Mouse (Mus musculus): ENCODE measurements around the gene Dglucy. TPM values are rescaled to one million over a fixed set of nuclear protein-coding genes. Genes with fewer than 3 reads are reported as not detected.
A peak's percentile ranks its signal among the peaks of the same experiment; 100 is the strongest.

Gene Dglucy
- polyA plus RNA-seq, 1 experiment from 2014 or later: 0.57 TPM

GRCm38 (mm10) chr12:100775291-100775690 lies 3.6 kb upstream of the Dglucy start:
- Histone ChIP-seq H3K27me3 (ENCODE audit: control insufficient read depth, insufficient read depth, low read length) (no peaks in the 10 kb centered on the region), H3K4me2 (replicated peaks; ENCODE audit: low read depth, low read length) (no peak overlapping the region), H3K9ac (ENCODE audit: low read depth, low read length) (no peak overlapping the region), H3K27ac (ENCODE audit: low read depth, low read length) (no peak overlapping the region), H3K4me1 (replicated peaks; ENCODE audit: control insufficient read depth, insufficient read depth, low read length) (0 out of 2 replicates have a peak, but pooled peaks cover 3% of the 10 kb centered on the region), H3K9me3 (ENCODE audit: control insufficient read depth, low read length) (no peaks in the 10 kb centered on the region), H3K36me3 (ENCODE audit: control insufficient read depth, insufficient read depth, low read length) (no peaks in the 10 kb centered on the region), H3K4me3 (ENCODE audit: low read depth, low read length) (no peak overlapping the region)
- DNase-seq (ENCODE audit: low spot score): no peak
- no peak for ATAC-seq (ENCODE audit: low FRiP score)

- H3K4me3 ChIP-seq (ENCODE audit: low read depth, low read length): no peak overlapping the region
- no peak for DNase-seq (ENCODE audit: low spot score)
- H3K36me3 ChIP-seq (ENCODE audit: control insufficient read depth, insufficient read depth, low read length): no peaks in the 10 kb centered on the region
- no peaks in the 10 kb centered on the region for H3K9me3 ChIP-seq (ENCODE audit: control insufficient read depth, low read length)
- 93% methylated on average over 8 of the region's 8 CpGs for WGBS
- no peak for ATAC-seq (ENCODE audit: low FRiP score)
- no peaks in the 10 kb centered on the region for H3K27me3 ChIP-seq (ENCODE audit: control insufficient read depth, insufficient read depth, low read length)
- no peak overlapping the region for H3K27ac ChIP-seq (ENCODE audit: low read depth, low read length)
- H3K9ac ChIP-seq (ENCODE audit: low read depth, low read length): no peak overlapping the region
- 0 out of 2 replicates have a peak, but pooled peaks cover 3% of the 10 kb centered on the region for H3K4me1 ChIP-seq (replicated peaks; ENCODE audit: control insufficient read depth, insufficient read depth, low read length)
- H3K4me2 ChIP-seq (replicated peaks; ENCODE audit: low read depth, low read length): no peak overlapping the region
Observed at GRCm38 (mm10) chr12:100775911-100776581, 2.8 kb upstream of the Dglucy start.

- Histone ChIP-seq H3K9ac (ENCODE audit: low read depth, low read length) (no peak overlapping the region), H3K4me3 (ENCODE audit: low read depth, low read length) (no peak overlapping the region), H3K36me3 (ENCODE audit: control insufficient read depth, insufficient read depth, low read length) (no peaks in the 10 kb centered on the region), H3K4me1 (replicated peaks; ENCODE audit: control insufficient read depth, insufficient read depth, low read length) (0 out of 2 replicates have a peak, but pooled peaks cover 3% of the 10 kb centered on the region), H3K27me3 (ENCODE audit: control insufficient read depth, insufficient read depth, low read length) (no peaks in the 10 kb centered on the region), H3K9me3 (ENCODE audit: control insufficient read depth, low read length) (no peaks in the 10 kb centered on the region), H3K27ac (ENCODE audit: low read depth, low read length) (no peak overlapping the region), H3K4me2 (replicated peaks; ENCODE audit: low read depth, low read length) (no peak overlapping the region)
- 95% methylated on average over 6 of the region's 6 CpGs for WGBS
- DNase-seq (ENCODE audit: low spot score) (no peak), ATAC-seq (ENCODE audit: low FRiP score) (no peak)
Observed at GRCm38 (mm10) chr12:100776991-100777390, 1.9 kb upstream of the Dglucy start.

- H3K4me2 ChIP-seq (replicated peaks; ENCODE audit: low read depth, low read length): no peak overlapping the region; the same call in 1 of the 2 replicates
- H3K4me1 ChIP-seq (replicated peaks; ENCODE audit: control insufficient read depth, insufficient read depth, low read length): 0 out of 2 replicates have a peak, but pooled peaks cover 3% of the 10 kb centered on the region
- no peak overlapping the region for H3K9ac ChIP-seq (ENCODE audit: low read depth, low read length)
- H3K27ac ChIP-seq (ENCODE audit: low read depth, low read length): peak overlapping the region; percentile 47; the same call in 1 of the 2 replicates
- no peaks in the 10 kb centered on the region for H3K9me3 ChIP-seq (ENCODE audit: control insufficient read depth, low read length)
- no peaks in the 10 kb centered on the region for H3K36me3 ChIP-seq (ENCODE audit: control insufficient read depth, insufficient read depth, low read length)
- ATAC-seq (ENCODE audit: low FRiP score) (no peak), DNase-seq (ENCODE audit: low spot score) (no peak)
- 82% methylated on average over 10 of the region's 10 CpGs for WGBS
- H3K4me3 ChIP-seq (ENCODE audit: low read depth, low read length): no peak overlapping the region
- H3K27me3 ChIP-seq (ENCODE audit: control insufficient read depth, insufficient read depth, low read length): no peaks in the 10 kb centered on the region
Observed at GRCm38 (mm10) chr12:100778276-100778933, 452 bp upstream of the Dglucy start.

GRCm38 (mm10) chr12:100780416-100780815 lies 1.6 kb downstream of the Dglucy start:
- H3K9me3 ChIP-seq (ENCODE audit: control insufficient read depth, low read length): no peaks in the 10 kb centered on the region
- DNase-seq (ENCODE audit: low spot score) (no peak), ATAC-seq (ENCODE audit: low FRiP score) (no peak)
- H3K4me1 ChIP-seq (replicated peaks; ENCODE audit: control insufficient read depth, insufficient read depth, low read length): 0 out of 2 replicates have a peak, but pooled peaks cover 3% of the 10 kb centered on the region
- H3K9ac ChIP-seq (ENCODE audit: low read depth, low read length): no peak overlapping the region
- no peaks in the 10 kb centered on the region for H3K36me3 ChIP-seq (ENCODE audit: control insufficient read depth, insufficient read depth, low read length)
- no peak overlapping the region for H3K4me2 ChIP-seq (replicated peaks; ENCODE audit: low read depth, low read length)
- WGBS: 93% methylated on average over 10 of the region's 10 CpGs
- no peak overlapping the region for H3K27ac ChIP-seq (ENCODE audit: low read depth, low read length)
- no peak overlapping the region for H3K4me3 ChIP-seq (ENCODE audit: low read depth, low read length)
- H3K27me3 ChIP-seq (ENCODE audit: control insufficient read depth, insufficient read depth, low read length): no peaks in the 10 kb centered on the region

- no peak overlapping the region for H3K4me2 ChIP-seq (replicated peaks; ENCODE audit: low read depth, low read length)
- ATAC-seq (ENCODE audit: low FRiP score) (no peak), DNase-seq (ENCODE audit: low spot score) (no peak)
- no peaks in the 10 kb centered on the region for H3K9me3 ChIP-seq (ENCODE audit: control insufficient read depth, low read length)
- no peak overlapping the region for H3K4me3 ChIP-seq (ENCODE audit: low read depth, low read length)
- 0 out of 2 replicates have a peak, but pooled peaks cover 3% of the 10 kb centered on the region for H3K4me1 ChIP-seq (replicated peaks; ENCODE audit: control insufficient read depth, insufficient read depth, low read length)
- 92% methylated on average over 13 of the region's 13 CpGs for WGBS
- H3K36me3 ChIP-seq (ENCODE audit: control insufficient read depth, insufficient read depth, low read length): no peaks in the 10 kb centered on the region
- no peaks in the 10 kb centered on the region for H3K27me3 ChIP-seq (ENCODE audit: control insufficient read depth, insufficient read depth, low read length)
- no peak overlapping the region for H3K9ac ChIP-seq (ENCODE audit: low read depth, low read length)
- H3K27ac ChIP-seq (ENCODE audit: low read depth, low read length): no peak overlapping the region
Observed at GRCm38 (mm10) chr12:100781428-100782120, 2.7 kb downstream of the Dglucy start.

GRCm38 (mm10) chr12:100784152-100784551 lies 5.3 kb downstream of the Dglucy start:
- H3K4me2 ChIP-seq (replicated peaks; ENCODE audit: low read depth, low read length): no peak overlapping the region
- no peaks in the 10 kb centered on the region for H3K4me1 ChIP-seq (replicated peaks; ENCODE audit: control insufficient read depth, insufficient read depth, low read length)
- DNase-seq (ENCODE audit: low spot score) (no peak), ATAC-seq (ENCODE audit: low FRiP score) (no peak)
- H3K9me3 ChIP-seq (ENCODE audit: control insufficient read depth, low read length): no peaks in the 10 kb centered on the region
- H3K9ac ChIP-seq (ENCODE audit: low read depth, low read length): no peak overlapping the region
- no peaks in the 10 kb centered on the region for H3K27me3 ChIP-seq (ENCODE audit: control insufficient read depth, insufficient read depth, low read length)
- 82% methylated on average over 2 of the region's 2 CpGs for WGBS
- H3K36me3 ChIP-seq (ENCODE audit: control insufficient read depth, insufficient read depth, low read length): no peaks in the 10 kb centered on the region
- no peak overlapping the region for H3K27ac ChIP-seq (ENCODE audit: low read depth, low read length)
- no peak overlapping the region for H3K4me3 ChIP-seq (ENCODE audit: low read depth, low read length)

GRCm38 (mm10) chr12:100785344-100785743 lies 6.5 kb downstream of the Dglucy start:
- H3K36me3 ChIP-seq (ENCODE audit: control insufficient read depth, insufficient read depth, low read length): no peaks in the 10 kb centered on the region
- no peaks in the 10 kb centered on the region for H3K4me1 ChIP-seq (replicated peaks; ENCODE audit: control insufficient read depth, insufficient read depth, low read length)
- no peak overlapping the region for H3K4me2 ChIP-seq (replicated peaks; ENCODE audit: low read depth, low read length)
- no peak overlapping the region for H3K27ac ChIP-seq (ENCODE audit: low read depth, low read length)
- no peak overlapping the region for H3K4me3 ChIP-seq (ENCODE audit: low read depth, low read length)
- H3K9ac ChIP-seq (ENCODE audit: low read depth, low read length): no peak overlapping the region
- H3K9me3 ChIP-seq (ENCODE audit: control insufficient read depth, low read length): no peaks in the 10 kb centered on the region
- no peak for DNase-seq (ENCODE audit: low spot score)
- no peak for ATAC-seq (ENCODE audit: low FRiP score)
- 70% methylated on average over 7 of the region's 7 CpGs for WGBS
- H3K27me3 ChIP-seq (ENCODE audit: control insufficient read depth, insufficient read depth, low read length): no peaks in the 10 kb centered on the region

Data from hindbrain, embryonic 11.5 days (tissue).